Mouse (Mus musculus) intestine, postnatal 0 days (tissue): ENCODE results near the gene Sumf2. TPM values are rescaled to one million over a fixed set of nuclear protein-coding genes. Genes with fewer than 3 reads are reported as not detected.
"Not testable (repeated sequence)": the region's sequence is repeated elsewhere in the genome, so short reads cannot be mapped to it uniquely, and the experiment has no call there.

Experiments
- ATAC-seq: fragments of 200-750 bp; cut with Nextera tagmentation; 2 replicates; pipeline ENCODE4 v1.8.0; 2017; ENCODE audit warnings: mild to moderate bottlenecking, moderate TSS enrichment, moderate library complexity
- H3K27ac ChIP-seq: fragments of 300-500 bp; sonication (generic); 2 replicates; pipeline ENCODE4 v1.5.1; 2014; ENCODE audit warnings: mild to moderate bottlenecking, low read depth, low read length, moderate library complexity
- H3K27me3 ChIP-seq: fragments of 300-500 bp; sonication (generic); replicated peaks from 2 replicates; pipeline ENCODE4 v1.6.1; 2014; ENCODE audit warnings: low read length, mixed read lengths; ENCODE audit not compliant: control insufficient read depth, insufficient read depth
- H3K36me3 ChIP-seq: fragments of 300-500 bp; sonication (generic); 2 replicates; pipeline ENCODE4 v1.6.1; 2014; ENCODE audit warnings: mild to moderate bottlenecking, moderate library complexity; ENCODE audit not compliant: control insufficient read depth, insufficient read depth
- H3K4me1 ChIP-seq: fragments of 300-500 bp; sonication (generic); replicated peaks from 2 replicates; pipeline ENCODE4 v1.6.1; 2014; ENCODE audit warnings: antibody characterized with exemption, low read length, mixed read lengths; ENCODE audit not compliant: control insufficient read depth, insufficient read depth
- H3K4me2 ChIP-seq: fragments of 300-500 bp; sonication (generic); replicated peaks from 2 replicates; pipeline ENCODE4 v1.6.1; 2014; ENCODE audit warnings: low read depth, mild to moderate bottlenecking, moderate library complexity
- H3K4me3 ChIP-seq: fragments of 300-500 bp; sonication (generic); 2 replicates; pipeline ENCODE4 v1.5.1; 2014; ENCODE audit warnings: low read depth, low read length
- H3K9ac ChIP-seq: fragments of 300-500 bp; sonication (generic); 2 replicates; pipeline ENCODE4 v1.6.1; 2014; ENCODE audit warnings: mild to moderate bottlenecking, low read depth, low read length
- H3K9me3 ChIP-seq: fragments of 300-500 bp; sonication (generic); 2 replicates; pipeline ENCODE4 v1.6.1; 2016; ENCODE audit warnings: mixed run types; ENCODE audit not compliant: control insufficient read depth
- CTCF ChIP-seq: sonication (generic); IDR thresholded peaks from 2 replicates; pipeline ENCODE4 v1.5.1; 2016; ENCODE audit warnings: low read depth, mild to moderate bottlenecking, control low read depth, antibody characterized with exemption, moderate library complexity
- WGBS: fragments of 180-500 bp; shearing (Covaris S2); extraction: QIAGEN DNeasy Blood & Tissue Kit; methylation state at CpG from one replicate; pipeline ENCODE4 v1.1.7; 2014; 5-methylcytosine and 5-hydroxymethylcytosine counted together
- polyA plus RNA-seq: library from polyadenylated mRNA; unstranded; fragments of >200 nt; fragmentation: Nextera tagmentation; extraction: Ambion mirVana; gene quantifications from 2 replicates; pipeline ENCODE4 v1.2.1, GENCODE M21; 2015

Sumf2 gene
- polyA plus RNA-seq, 1 experiment from 2014 or later, result 15.1 TPM

- H3K4me1 ChIP-seq, result no peaks in the 10 kb centered on the region
- no peak overlapping the region for H3K9ac ChIP-seq
- no peak for ATAC-seq
- no peak for TF ChIP-seq CTCF
- peaks cover 23% of the 10 kb centered on the region for H3K36me3 ChIP-seq
- no peaks in the 10 kb centered on the region for H3K27me3 ChIP-seq
- H3K9me3 ChIP-seq, result no peaks in the 10 kb centered on the region
- H3K4me2 ChIP-seq, result no peak overlapping the region
- no peak overlapping the region for H3K4me3 ChIP-seq
- 75% methylated on average over 9 of the region's 9 CpGs for WGBS
- H3K27ac ChIP-seq, result no peak overlapping the region
Observed at GRCm38 (mm10) chr5:129877731-129878455, 31.1 kb downstream of the Sumf2 start.

GRCm38 (mm10) chr5:129878946-129879345 lies 32.2 kb downstream of the Sumf2 start:
- H3K9me3 ChIP-seq, result no peaks in the 10 kb centered on the region
- H3K27me3 ChIP-seq, result no peaks in the 10 kb centered on the region
- ATAC-seq, result peak; percentile 48
- no peak overlapping the region for H3K4me3 ChIP-seq
- WGBS, result 39% methylated on average over 2 of the region's 2 CpGs
- H3K4me2 ChIP-seq, result no peak overlapping the region
- H3K9ac ChIP-seq, result no peak overlapping the region
- H3K4me1 ChIP-seq, result no peaks in the 10 kb centered on the region
- no peak overlapping the region for H3K27ac ChIP-seq
- peak; percentile 73 for TF ChIP-seq CTCF
- H3K36me3 ChIP-seq, result peaks cover 29% of the 10 kb centered on the region

- no peak overlapping the region for H3K4me2 ChIP-seq
- no peaks in the 10 kb centered on the region for H3K27me3 ChIP-seq
- no peak overlapping the region for H3K9ac ChIP-seq
- no peak for ATAC-seq
- H3K36me3 ChIP-seq, result peaks cover 34% of the 10 kb centered on the region
- TF ChIP-seq CTCF, result no peak
- no peak overlapping the region for H3K27ac ChIP-seq
- no peaks in the 10 kb centered on the region for H3K9me3 ChIP-seq
- no peaks in the 10 kb centered on the region for H3K4me1 ChIP-seq
- WGBS, result 66% methylated on average over 3 of the region's 3 CpGs
- no peak overlapping the region for H3K4me3 ChIP-seq
Observed at GRCm38 (mm10) chr5:129879888-129880287, 33.1 kb downstream of the Sumf2 start.

GRCm38 (mm10) chr5:129886271-129886670 lies 39.5 kb downstream of the Sumf2 start:
- Histone ChIP-seq H3K9ac (peak overlapping the region; percentile 61; the same call in 1 of the 2 replicates), H3K4me1 (0 out of 2 replicates have a peak, but pooled peaks cover 3% of the 10 kb centered on the region), H3K36me3 (peaks cover 21% of the 10 kb centered on the region), H3K27me3 (no peaks in the 10 kb centered on the region), H3K27ac (peak overlapping the region; percentile 91), H3K4me3 (peak overlapping the region; percentile 54), H3K4me2 (peak overlapping the region; percentile 73), H3K9me3 (no peaks in the 10 kb centered on the region)
- no peak for ATAC-seq
- 13% methylated on average over 10 of the region's 10 CpGs for WGBS
- no peak for TF ChIP-seq CTCF

GRCm38 (mm10) chr5:129886911-129887636 lies 40.3 kb downstream of the Sumf2 start, which contains the start of gene Chchd2:
TSS of gene Chchd2 (minus strand) at chr5:129887470.
- Histone ChIP-seq H3K36me3 (peaks cover 13% of the 10 kb centered on the region), H3K27ac (peak within 1 kb of the TSS; percentile 91), H3K4me1 (0 out of 2 replicates have a peak, but pooled peaks cover 3% of the 10 kb centered on the region), H3K9ac (peak within 1 kb of the TSS; percentile 61), H3K9me3 (no peaks in the 10 kb centered on the region), H3K4me3 (peak within 1 kb of the TSS; percentile 54), H3K27me3 (no peaks in the 10 kb centered on the region), H3K4me2 (peak within 1 kb of the TSS; percentile 73)
- under 1% methylated on average over 46 of the region's 46 CpGs for WGBS
- ATAC-seq, result peak; percentile 99
- TF ChIP-seq CTCF, result no peak

GRCm38 (mm10) chr5:129890390-129890789 lies 43.6 kb downstream of the Sumf2 start:
- H3K27ac ChIP-seq, H3K9me3 ChIP-seq, H3K36me3 ChIP-seq, H3K9ac ChIP-seq, H3K27me3 ChIP-seq, H3K4me1 ChIP-seq, ATAC-seq, H3K4me3 ChIP-seq, H3K4me2 ChIP-seq: not testable (repeated sequence)
- WGBS, result 81% methylated on average over 2 of the region's 7 CpGs
